Mouse (Mus musculus) hindbrain, embryonic 14.5 days (tissue): ENCODE results near the gene Hpse2. TPM values are rescaled to one million over a fixed set of nuclear protein-coding genes. Genes with fewer than 3 reads are reported as not detected.

Experiments
- ATAC-seq: fragments of 200-750 bp; cut with Nextera tagmentation; 2 replicates; pipeline ENCODE4 v1.8.0; 2017; ENCODE audit warnings: moderate number of reproducible peaks, mild to moderate bottlenecking, moderate TSS enrichment, moderate library complexity; ENCODE audit not compliant: low FRiP score
- DNase-seq: peaks from one replicate; pipeline ENCODE4 v3.0.0-alpha.2; 2015; ENCODE audit warnings: low spot score
- H3K27ac ChIP-seq: fragments of 300-500 bp; sonication (generic); 2 replicates; pipeline ENCODE4 v1.5.1; 2014; ENCODE audit warnings: mild to moderate bottlenecking, moderate library complexity
- H3K27me3 ChIP-seq: fragments of 300-500 bp; sonication (generic); 2 replicates; pipeline ENCODE4 v1.6.1; 2014; ENCODE audit warnings: mild to moderate bottlenecking, low read length, mixed read lengths; ENCODE audit not compliant: control insufficient read depth, insufficient read depth
- H3K36me3 ChIP-seq: fragments of 300-500 bp; sonication (generic); replicated peaks from 2 replicates; pipeline ENCODE4 v1.6.1; 2014; ENCODE audit not compliant: control insufficient read depth, insufficient read depth
- H3K4me1 ChIP-seq: fragments of 300-500 bp; sonication (generic); replicated peaks from 2 replicates; pipeline ENCODE4 v1.6.1; 2014; ENCODE audit warnings: antibody characterized with exemption, low read length, mixed read lengths; ENCODE audit not compliant: control insufficient read depth, insufficient read depth
- H3K4me2 ChIP-seq: fragments of 300-500 bp; sonication (generic); replicated peaks from 2 replicates; pipeline ENCODE4 v1.6.1; 2014; ENCODE audit warnings: mild to moderate bottlenecking, moderate library complexity
- H3K4me3 ChIP-seq: fragments of 300-500 bp; sonication (generic); replicated peaks from 2 replicates; pipeline ENCODE4 v1.5.1; 2014; ENCODE audit warnings: mild to moderate bottlenecking, low read length
- H3K9ac ChIP-seq: fragments of 300-500 bp; sonication (generic); 2 replicates; pipeline ENCODE4 v1.6.1; 2014
- H3K9me3 ChIP-seq: fragments of 300-500 bp; sonication (generic); 2 replicates; pipeline ENCODE4 v1.6.1; 2016; ENCODE audit warnings: low read length; ENCODE audit not compliant: control insufficient read depth
- WGBS: fragments of 180-500 bp; shearing (Covaris S2); extraction: QIAGEN DNeasy Blood & Tissue Kit; methylation state at CpG from one replicate; pipeline ENCODE4 v1.1.7; 2014; 5-methylcytosine and 5-hydroxymethylcytosine counted together
- polyA plus RNA-seq: library from polyadenylated mRNA; unstranded; fragments of >200 nt; fragmentation: Nextera tagmentation; extraction: Ambion mirVana; gene quantifications from 2 replicates; pipeline ENCODE4 v1.2.1, GENCODE M21; 2014

Hpse2 gene
- polyA plus RNA-seq, 1 experiment from 2014 or later: not detected

GRCm38 (mm10) chr19:42937544-42937943 is 450.6 kb downstream of the Hpse2 start:
- Histone ChIP-seq H3K36me3 (no peaks in the 10 kb centered on the region), H3K4me2 (no peak overlapping the region), H3K27ac (no peak overlapping the region), H3K27me3 (no peaks in the 10 kb centered on the region), H3K4me3 (no peak overlapping the region), H3K9me3 (peaks cover 13% of the 10 kb centered on the region), H3K9ac (no peak overlapping the region), H3K4me1 (no peaks in the 10 kb centered on the region; the same call in 1 of the 2 replicates)
- WGBS: 74% methylated on average over 1 of the region's 1 CpGs
- DNase-seq (no peak), ATAC-seq (no peak)

GRCm38 (mm10) chr19:42936661-42937193 is 451.4 kb downstream of the Hpse2 start:
- Histone ChIP-seq H3K4me2 (no peak overlapping the region), H3K27ac (no peak overlapping the region), H3K4me1 (no peaks in the 10 kb centered on the region; the same call in 1 of the 2 replicates), H3K9me3 (0 out of 2 replicates have a peak, but pooled peaks cover 6% of the 10 kb centered on the region), H3K9ac (no peak overlapping the region), H3K4me3 (no peak overlapping the region), H3K36me3 (no peaks in the 10 kb centered on the region), H3K27me3 (no peaks in the 10 kb centered on the region)
- DNase-seq (no peak), ATAC-seq (no peak)
- 8% methylated on average over 9 of the region's 9 CpGs for WGBS

- no peaks in the 10 kb centered on the region for H3K27me3 ChIP-seq
- H3K4me3 ChIP-seq: no peak overlapping the region
- no peaks in the 10 kb centered on the region for H3K4me1 ChIP-seq
- H3K9me3 ChIP-seq: no peaks in the 10 kb centered on the region
- H3K4me2 ChIP-seq: no peak overlapping the region
- H3K9ac ChIP-seq: no peak overlapping the region
- ATAC-seq: no peak
- WGBS: 64% methylated on average over 3 of the region's 3 CpGs
- H3K27ac ChIP-seq: no peak overlapping the region
- no peak for DNase-seq
- no peaks in the 10 kb centered on the region for H3K36me3 ChIP-seq
Observed at GRCm38 (mm10) chr19:42929702-42930101, 458.5 kb downstream of the Hpse2 start.

- no peak overlapping the region for H3K27ac ChIP-seq
- ATAC-seq (no peak), DNase-seq (no peak)
- no peaks in the 10 kb centered on the region for H3K27me3 ChIP-seq
- H3K4me3 ChIP-seq: no peak overlapping the region
- no peak overlapping the region for H3K4me2 ChIP-seq
- no peaks in the 10 kb centered on the region for H3K4me1 ChIP-seq
- WGBS: 86% methylated on average over 2 of the region's 2 CpGs
- no peaks in the 10 kb centered on the region for H3K36me3 ChIP-seq
- no peaks in the 10 kb centered on the region for H3K9me3 ChIP-seq
- H3K9ac ChIP-seq: no peak overlapping the region
Observed at GRCm38 (mm10) chr19:42928271-42928670, 459.9 kb downstream of the Hpse2 start.

GRCm38 (mm10) chr19:42922610-42923009 is 465.5 kb downstream of the Hpse2 start:
- no peaks in the 10 kb centered on the region for H3K36me3 ChIP-seq
- no peak overlapping the region for H3K27ac ChIP-seq
- no peaks in the 10 kb centered on the region for H3K9me3 ChIP-seq
- no peak for ATAC-seq
- no peak for DNase-seq
- no peaks in the 10 kb centered on the region for H3K4me1 ChIP-seq
- no peak overlapping the region for H3K9ac ChIP-seq
- 85% methylated on average over 3 of the region's 3 CpGs for WGBS
- no peak overlapping the region for H3K4me3 ChIP-seq
- no peak overlapping the region for H3K4me2 ChIP-seq
- H3K27me3 ChIP-seq: no peaks in the 10 kb centered on the region

GRCm38 (mm10) chr19:42913703-42914102 is 474.5 kb downstream of the Hpse2 start:
- H3K9me3 ChIP-seq: no peaks in the 10 kb centered on the region
- no peaks in the 10 kb centered on the region for H3K27me3 ChIP-seq
- H3K4me1 ChIP-seq: no peaks in the 10 kb centered on the region
- H3K9ac ChIP-seq: no peak overlapping the region
- no peak for DNase-seq
- no peak overlapping the region for H3K4me2 ChIP-seq
- 91% methylated on average over 5 of the region's 5 CpGs for WGBS
- H3K27ac ChIP-seq: no peak overlapping the region
- ATAC-seq: no peak
- H3K36me3 ChIP-seq: no peaks in the 10 kb centered on the region
- H3K4me3 ChIP-seq: no peak overlapping the region

- WGBS: 87% methylated on average over 4 of the region's 4 CpGs
- H3K4me1 ChIP-seq: peaks cover under 1% of the 10 kb centered on the region; the same call in 1 of the 2 replicates
- no peak overlapping the region for H3K9ac ChIP-seq
- no peaks in the 10 kb centered on the region for H3K27me3 ChIP-seq
- no peak overlapping the region for H3K4me3 ChIP-seq
- ATAC-seq (no peak), DNase-seq (no peak)
- no peak overlapping the region for H3K4me2 ChIP-seq
- H3K27ac ChIP-seq: no peak overlapping the region
- no peaks in the 10 kb centered on the region for H3K9me3 ChIP-seq
- H3K36me3 ChIP-seq: no peaks in the 10 kb centered on the region
Observed at GRCm38 (mm10) chr19:42909719-42910118, 478.4 kb downstream of the Hpse2 start.

GRCm38 (mm10) chr19:42908553-42908952 is 479.6 kb downstream of the Hpse2 start:
- DNase-seq: no peak
- Histone ChIP-seq H3K4me3 (no peak overlapping the region), H3K9me3 (no peaks in the 10 kb centered on the region), H3K27me3 (no peaks in the 10 kb centered on the region), H3K27ac (no peak overlapping the region), H3K36me3 (no peaks in the 10 kb centered on the region), H3K9ac (no peak overlapping the region), H3K4me1 (peaks cover 11% of the 10 kb centered on the region), H3K4me2 (no peak overlapping the region)
- no peak for ATAC-seq
- 85% methylated on average over 6 of the region's 6 CpGs for WGBS

GRCm38 (mm10) chr19:42906328-42906727 is 481.8 kb downstream of the Hpse2 start:
- Histone ChIP-seq H3K9ac (no peak overlapping the region), H3K36me3 (no peaks in the 10 kb centered on the region), H3K4me3 (no peak overlapping the region), H3K27ac (no peak overlapping the region), H3K4me2 (no peak overlapping the region), H3K27me3 (no peaks in the 10 kb centered on the region), H3K9me3 (no peaks in the 10 kb centered on the region), H3K4me1 (peaks cover 18% of the 10 kb centered on the region)
- 74% methylated on average over 5 of the region's 5 CpGs for WGBS
- no peak for ATAC-seq
- DNase-seq: no peak

- no peak for ATAC-seq
- 37% methylated on average over 7 of the region's 7 CpGs for WGBS
Observed at GRCm38 (mm10) chr19:42904726-42905125, 483.4 kb downstream of the Hpse2 start.

More at GRCm38 (mm10) chr19:42904726-42905125, 483.4 kb downstream of the Hpse2 start:
- peaks cover 18% of the 10 kb centered on the region for H3K4me1 ChIP-seq
- no peak overlapping the region for H3K4me3 ChIP-seq
- no peak overlapping the region for H3K9ac ChIP-seq
- no peaks in the 10 kb centered on the region for H3K36me3 ChIP-seq
- H3K4me2 ChIP-seq: no peak overlapping the region
- DNase-seq: no peak
- H3K27me3 ChIP-seq: no peaks in the 10 kb centered on the region
- no peaks in the 10 kb centered on the region for H3K9me3 ChIP-seq
- no peak overlapping the region for H3K27ac ChIP-seq
